Mouse (Mus musculus): ENCODE data around the gene Il12rb1.

Gene Il12rb1

DNA sequence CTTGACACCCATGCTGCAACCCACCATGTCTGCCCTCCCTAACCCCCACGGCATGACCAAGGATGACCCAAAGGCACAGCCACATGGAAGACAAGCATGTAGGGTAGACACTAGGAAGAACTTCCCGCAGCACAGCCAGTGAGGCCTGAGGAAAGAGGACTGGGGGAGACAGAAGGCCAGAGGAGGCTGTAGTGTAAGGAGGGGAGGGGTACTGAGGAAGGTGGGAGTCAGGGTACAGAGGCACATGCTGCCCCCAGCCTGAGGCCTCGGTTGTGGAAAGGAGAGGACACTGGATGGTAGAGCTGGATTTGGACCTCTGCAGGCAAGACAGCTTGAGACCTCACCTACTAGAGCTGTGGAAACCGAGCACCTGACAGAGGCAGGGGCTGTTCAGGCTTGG lies 42.7 kb downstream of the Il12rb1 start:
- no peak for DNase-seq (ENCODE audit: low spot score in 2 of 2)

DNA sequence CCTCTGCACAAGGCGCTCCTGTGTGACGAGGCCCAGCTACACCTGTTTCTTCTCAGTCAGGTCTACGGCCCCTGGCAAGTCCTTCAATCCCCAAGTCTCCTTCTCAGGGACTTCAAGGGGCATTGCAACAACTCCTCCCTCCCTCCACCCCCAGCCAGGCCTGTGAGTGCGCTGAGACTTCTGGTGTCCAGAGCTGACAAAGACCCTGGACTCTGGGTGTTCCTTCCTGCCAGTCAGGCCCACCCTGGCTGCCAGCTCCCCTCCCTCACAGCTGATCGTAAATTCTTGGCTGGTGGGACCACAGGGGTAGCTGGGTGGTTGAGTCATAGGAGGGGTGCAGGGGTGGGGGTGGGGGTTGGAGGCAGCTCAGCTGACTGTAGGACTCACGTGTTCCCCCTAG lies 43.6 kb downstream of the Il12rb1 start:
- DNase-seq (ENCODE audit: low spot score in 2 of 2): no peak

DNA sequence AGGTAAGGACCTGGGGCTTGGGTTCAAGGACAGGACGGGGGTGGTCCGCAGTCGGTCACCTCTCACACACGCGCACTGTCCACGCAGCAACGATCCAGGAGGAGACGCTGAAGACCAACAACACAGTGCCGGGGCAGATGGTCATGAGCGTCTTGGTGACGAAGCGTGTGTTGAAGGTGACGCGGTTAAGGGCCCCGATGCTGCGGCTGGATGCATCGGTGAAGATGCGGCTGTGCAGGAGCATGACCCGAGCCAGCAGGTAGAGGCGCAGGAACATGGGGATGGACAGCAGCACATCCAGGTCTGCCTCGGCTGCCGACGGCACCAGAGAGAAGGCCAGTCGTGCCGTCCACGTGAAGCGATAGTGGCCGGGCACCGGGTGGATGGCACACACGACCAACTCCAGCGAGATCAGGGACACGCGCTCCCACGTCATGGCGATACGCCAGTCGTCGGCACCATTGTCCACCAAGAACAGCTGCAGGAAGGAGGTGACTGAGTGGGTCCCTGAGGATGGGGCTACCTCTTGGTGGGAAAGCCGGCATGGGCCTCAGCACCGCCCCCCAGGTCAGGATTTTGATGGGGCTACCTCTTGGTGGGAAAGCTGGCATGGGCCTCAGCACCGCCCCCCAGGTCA lies 44.5 kb downstream of the Il12rb1 start:
- DNase-seq (ENCODE audit: low spot score in 2 of 2): no peak

DNA sequence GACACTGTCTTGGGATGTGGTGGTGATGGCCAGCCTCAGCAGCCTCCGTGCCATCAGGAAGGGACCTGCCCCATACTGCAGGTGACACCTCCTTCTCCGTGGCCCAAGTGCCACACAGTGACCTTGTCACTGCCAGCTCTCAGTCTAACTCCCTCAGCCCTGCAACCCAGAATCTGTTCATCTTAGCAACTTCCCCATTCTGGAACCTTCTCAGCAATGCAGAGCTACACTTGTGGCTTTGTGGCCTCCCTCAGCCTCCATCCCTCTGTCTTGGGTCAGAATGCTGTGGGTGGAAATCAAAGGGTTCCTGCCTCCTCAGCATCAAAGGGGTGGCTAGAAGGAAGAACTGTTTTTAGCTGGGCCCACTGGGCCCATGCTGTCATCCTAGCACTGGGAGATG lies 45.6 kb downstream of the Il12rb1 start:
- DNase-seq (ENCODE audit: low spot score in 2 of 2): no peak

- DNase-seq (ENCODE audit: low spot score in 2 of 2): no peak
Observed at GRCm38 (mm10) chr8:70856028-70856427, 47.8 kb downstream of the Il12rb1 start.

- peak in 1 of 2 experiments; percentile 47 for DNase-seq (ENCODE audit: low spot score in 2 of 2)
Observed at GRCm38 (mm10) chr8:70856541-70857197, 48.4 kb downstream of the Il12rb1 start.

DNA sequence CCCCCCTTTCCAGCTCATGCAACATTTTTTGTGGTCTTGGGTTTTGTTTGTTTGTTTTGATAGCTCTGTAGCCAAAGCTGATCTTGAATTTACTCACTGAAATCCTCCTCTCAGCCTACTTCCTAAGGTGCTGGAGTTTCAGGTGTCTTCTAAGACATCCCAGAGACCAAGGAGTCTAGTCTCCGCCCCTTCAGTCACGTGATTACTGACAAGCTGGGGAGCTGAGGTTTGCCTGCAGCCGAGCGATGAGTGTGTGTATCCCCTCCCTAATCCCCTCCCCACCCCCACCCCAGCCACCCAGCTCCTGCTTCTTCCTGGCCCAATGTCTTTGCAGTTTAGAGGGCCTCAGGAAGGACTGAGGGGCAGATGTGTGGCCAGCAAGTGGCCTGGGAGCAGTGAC lies 49.3 kb downstream of the Il12rb1 start:
- DNase-seq (ENCODE audit: low spot score in 2 of 2): no peak

GRCm38 (mm10) chr8:70862824-70863641 lies 54.8 kb downstream of the Il12rb1 start, which contains the start of gene Kcnn1:
TSS of gene Kcnn1 (minus strand) at chr8:70863258.
- no peak for DNase-seq (ENCODE audit: low spot score in 2 of 2)

- DNase-seq (ENCODE audit: low spot score in 2 of 2): no peak
Observed at GRCm38 (mm10) chr8:70863956-70864711, 55.9 kb downstream of the Il12rb1 start.

- DNase-seq (ENCODE audit: low spot score in 2 of 2): peak in 1 of 2 experiments; percentile 48
Observed at GRCm38 (mm10) chr8:70864712-70865221, 56.5 kb downstream of the Il12rb1 start.

- DNase-seq (ENCODE audit: low spot score in 2 of 2): peak; percentile 97 to 99
Observed at GRCm38 (mm10) chr8:70865350-70866000, 57.2 kb downstream of the Il12rb1 start.

- DNase-seq (ENCODE audit: low spot score in 2 of 2): no peak
Observed at GRCm38 (mm10) chr8:70866001-70866520, 57.8 kb downstream of the Il12rb1 start.

GRCm38 (mm10) chr8:70866566-70866965 lies 58.3 kb downstream of the Il12rb1 start:
- DNase-seq (ENCODE audit: low spot score in 2 of 2): no peak

GRCm38 (mm10) chr8:70868559-70869198 lies 60.4 kb downstream of the Il12rb1 start:
- DNase-seq (ENCODE audit: low spot score in 2 of 2): peak in 1 of 2 experiments; percentile 35

- DNase-seq (ENCODE audit: low spot score in 2 of 2): no peak
Observed at GRCm38 (mm10) chr8:70869199-70869571, 60.9 kb downstream of the Il12rb1 start.

- peak; percentile 61 to 78 for DNase-seq (ENCODE audit: low spot score in 2 of 2)
Observed at GRCm38 (mm10) chr8:70869601-70870041, 61.4 kb downstream of the Il12rb1 start.
